In the genomic region with DNA sequence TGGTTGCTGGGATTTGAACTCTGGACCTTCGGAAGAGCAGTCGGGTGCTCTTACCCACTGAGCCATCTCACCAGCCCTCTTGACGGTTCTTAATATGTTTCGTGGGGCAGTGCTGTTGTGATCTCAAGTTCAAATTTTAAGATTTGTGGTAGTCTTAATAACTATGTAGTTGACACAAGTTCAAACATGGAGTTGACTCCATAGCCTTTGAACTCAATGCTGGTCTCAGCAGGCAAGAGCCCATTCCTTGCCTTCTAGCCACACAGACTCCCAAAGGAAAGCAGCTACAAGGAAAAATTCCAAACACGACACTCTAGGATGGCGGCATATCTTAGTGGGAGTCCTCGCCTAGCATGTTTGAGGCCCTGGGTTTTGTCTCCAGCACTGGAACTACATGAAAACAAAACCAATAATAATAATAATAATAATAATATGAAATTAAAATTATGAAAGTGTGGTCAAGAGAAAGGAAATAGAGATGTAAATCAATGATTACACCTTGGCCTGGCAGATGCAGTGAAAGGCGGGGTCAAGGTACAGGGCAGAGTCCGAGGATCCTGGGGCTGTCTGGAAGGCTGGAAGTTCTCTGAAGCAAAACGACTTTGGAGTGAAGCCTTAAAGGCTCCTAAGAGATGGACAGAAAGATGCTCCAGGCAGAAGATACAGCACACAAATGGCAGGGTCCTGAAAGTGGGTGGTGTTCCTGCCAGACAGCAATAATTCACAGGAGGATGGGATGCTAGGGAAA, we compare ENCODE assay signal across 14 mouse cellular contexts. TPM values are rescaled to one million over a fixed set of nuclear protein-coding genes. Genes with fewer than 3 reads are reported as not detected.
"Had no signal": no experiment of that assay in that cellular context is flagged by ENCODE, and none has a peak within 500 bp of the region (broad histone marks: within the 10 kb centered on the region; RNA-seq: fewer than 3 reads in every experiment).

No protein-coding gene starts in this region.

- H3K4me1 ChIP-seq: limb, embryonic 12.5 days had no signal

- H3K4me2 ChIP-seq: hindbrain, embryonic 13.5 days; limb, embryonic 12.5 days; neural tube, embryonic 15.5 days had no signal

- H3K9me3 ChIP-seq: hindbrain, embryonic 13.5 days; limb, embryonic 12.5 days; neural tube, embryonic 15.5 days had no signal

- H3K4me3 ChIP-seq: hindbrain, embryonic 13.5 days; limb, embryonic 12.5 days; myocyte; neural tube, embryonic 15.5 days had no signal

- H3K9ac ChIP-seq: hindbrain, embryonic 13.5 days; limb, embryonic 12.5 days; liver, embryonic 14.5 days; neural tube, embryonic 15.5 days had no signal

- H3K27me3 ChIP-seq: hindbrain, embryonic 13.5 days; limb, embryonic 12.5 days; neural tube, embryonic 15.5 days had no signal

- H3K27ac ChIP-seq: hindbrain, embryonic 13.5 days; limb, embryonic 12.5 days; liver, embryonic 14.5 days; stomach, postnatal 0 days had no signal

- DNase-seq: layer of hippocampus, postnatal 36 days; liver; lung, adult 2 months; lung, postnatal 36 days; midbrain, embryonic 14.5 days; thymus, adult 2 months; thymus, postnatal 36 days had no signal

- H3K36me3 ChIP-seq: hindbrain, embryonic 13.5 days; limb, embryonic 12.5 days; neural tube, embryonic 15.5 days had no signal

RNA-seq across cellular contexts. Expression of a gene that starts 1.1 kb away (rescaled TPM):
- polyA plus RNA-seq: limb, embryonic 12.5 days; neural tube, embryonic 11.5 days had no signal
